Mouse (Mus musculus) thymus, postnatal 10 days (tissue): Measurements from ENCODE around the gene Pkp1.

Experiments used
- DNase-seq, 2 experiments: peaks; one replicate each; pipeline ENCODE4 v3.0.0; 2021; ENCODE audit warnings: low spot score in 2 of 2

The Pkp1 gene

GRCm38 (mm10) chr1:135821780-135822179 lies 97.2 kb downstream of the Pkp1 start:
- DNase-seq, result no peak
